Mouse (Mus musculus) kidney, postnatal 0 days (tissue): ENCODE measurements around the gene Pigk. TPM values are rescaled to one million over a fixed set of nuclear protein-coding genes. Genes with fewer than 3 reads are reported as not detected.

Source experiments
- ATAC-seq: fragments of 200-750 bp; cut with Nextera tagmentation; replicated peaks from 2 replicates; pipeline ENCODE4 v1.8.0; 2017; ENCODE audit warnings: low read depth, moderate number of reproducible peaks, moderate TSS enrichment, moderate library complexity; ENCODE audit not compliant: low FRiP score
- DNase-seq: peaks from one replicate; pipeline ENCODE4 v3.0.0-alpha.2; 2016; ENCODE audit warnings: low spot score
- H3K27ac ChIP-seq: fragments of 300-500 bp; sonication (generic); 2 replicates; pipeline ENCODE4 v1.5.1; 2014; ENCODE audit warnings: mild to moderate bottlenecking
- H3K27me3 ChIP-seq: fragments of 300-500 bp; sonication (generic); 2 replicates; pipeline ENCODE4 v1.6.1; 2014; ENCODE audit warnings: low read length, mixed read lengths; ENCODE audit not compliant: insufficient read depth
- H3K36me3 ChIP-seq: fragments of 300-500 bp; sonication (generic); 2 replicates; pipeline ENCODE4 v1.6.1; 2014; ENCODE audit warnings: low read length, mixed read lengths; ENCODE audit not compliant: insufficient read depth
- H3K4me1 ChIP-seq: fragments of 300-500 bp; sonication (generic); replicated peaks from 2 replicates; pipeline ENCODE4 v1.6.1; 2014; ENCODE audit warnings: antibody characterized with exemption, low read length, mixed read lengths; ENCODE audit not compliant: insufficient read depth
- H3K4me2 ChIP-seq: fragments of 300-500 bp; sonication (generic); 2 replicates; pipeline ENCODE4 v1.6.1; 2014; ENCODE audit warnings: mild to moderate bottlenecking, low read length, moderate library complexity, mixed read lengths
- H3K4me3 ChIP-seq: fragments of 300-500 bp; sonication (generic); replicated peaks from 2 replicates; pipeline ENCODE4 v1.5.1; 2014; ENCODE audit warnings: low read depth, low read length
- H3K9ac ChIP-seq: fragments of 300-500 bp; sonication (generic); 2 replicates; pipeline ENCODE4 v1.6.1; 2014; ENCODE audit warnings: low read depth, low read length
- H3K9me3 ChIP-seq: fragments of 300-500 bp; sonication (generic); replicated peaks from 2 replicates; pipeline ENCODE4 v1.6.1; 2016; ENCODE audit warnings: low read length, inconsistent platforms, mixed read lengths
- CTCF ChIP-seq: IDR thresholded peaks from 2 replicates; pipeline ENCODE4 v1.5.1; 2016; ENCODE audit warnings: antibody characterized with exemption, low read depth, mild to moderate bottlenecking, moderate library complexity
- WGBS: fragments of 180-500 bp; shearing (Covaris S2); extraction: QIAGEN DNeasy Blood & Tissue Kit; methylation state at CpG from one replicate; pipeline ENCODE4 v1.1.7; 2014; 5-methylcytosine and 5-hydroxymethylcytosine counted together
- polyA plus RNA-seq: library from polyadenylated mRNA; unstranded; fragments of >200 nt; fragmentation: Nextera tagmentation; extraction: Ambion mirVana; gene quantifications from 2 replicates; pipeline ENCODE4 v1.2.1, GENCODE M21; 2015

Gene Pigk
- polyA plus RNA-seq, 1 experiment from 2014 or later: 48.5 TPM

GRCm38 (mm10) chr3:152702274-152702843 is 11.5 kb upstream of the Pigk start:
- ATAC-seq (peak; percentile 41; the same call in 1 of the 2 replicates), DNase-seq (no peak)
- H3K4me2 ChIP-seq: peak overlapping the region; percentile 28; the same call in 1 of the 2 replicates
- no peaks in the 10 kb centered on the region for H3K36me3 ChIP-seq
- no peaks in the 10 kb centered on the region for H3K27me3 ChIP-seq
- no peaks in the 10 kb centered on the region for H3K4me1 ChIP-seq
- no peak for TF ChIP-seq CTCF
- no peak overlapping the region for H3K9ac ChIP-seq
- WGBS: 51% methylated on average over 8 of the region's 8 CpGs
- no peak overlapping the region for H3K4me3 ChIP-seq
- H3K27ac ChIP-seq: no peak overlapping the region
- no peaks in the 10 kb centered on the region for H3K9me3 ChIP-seq

- DNase-seq: no peak
- Histone ChIP-seq H3K36me3 (no peaks in the 10 kb centered on the region), H3K4me3 (no peak overlapping the region), H3K9ac (no peak overlapping the region), H3K4me2 (no peak overlapping the region), H3K27me3 (no peaks in the 10 kb centered on the region), H3K4me1 (no peaks in the 10 kb centered on the region), H3K9me3 (no peaks in the 10 kb centered on the region), H3K27ac (no peak overlapping the region)
- 80% methylated on average over 5 of the region's 5 CpGs for WGBS
- no peak for TF ChIP-seq CTCF
- no peak for ATAC-seq
Observed at GRCm38 (mm10) chr3:152705826-152706225, 8.1 kb upstream of the Pigk start.

- no peak for ATAC-seq
- 84% methylated on average over 2 of the region's 2 CpGs for WGBS
Observed at GRCm38 (mm10) chr3:152706901-152707300, 7.0 kb upstream of the Pigk start.

GRCm38 (mm10) chr3:152707321-152707823 is 6.5 kb upstream of the Pigk start:
- H3K9me3 ChIP-seq: no peaks in the 10 kb centered on the region
- 70% methylated on average over 5 of the region's 5 CpGs for WGBS
- no peak overlapping the region for H3K27ac ChIP-seq
- H3K4me2 ChIP-seq: no peak overlapping the region
- H3K27me3 ChIP-seq: no peaks in the 10 kb centered on the region
- no peak overlapping the region for H3K4me3 ChIP-seq
- H3K36me3 ChIP-seq: no peaks in the 10 kb centered on the region
- DNase-seq: no peak
- peak; percentile 36; the same call in 1 of the 2 replicates for ATAC-seq
- TF ChIP-seq CTCF: no peak
- H3K4me1 ChIP-seq: no peaks in the 10 kb centered on the region
- no peak overlapping the region for H3K9ac ChIP-seq

More at GRCm38 (mm10) chr3:152706901-152707300, 7.0 kb upstream of the Pigk start:
- Histone ChIP-seq H3K4me1 (no peaks in the 10 kb centered on the region), H3K9me3 (no peaks in the 10 kb centered on the region), H3K4me2 (no peak overlapping the region), H3K36me3 (no peaks in the 10 kb centered on the region), H3K4me3 (no peak overlapping the region), H3K27me3 (no peaks in the 10 kb centered on the region), H3K27ac (no peak overlapping the region), H3K9ac (no peak overlapping the region)
- DNase-seq: no peak
- no peak for TF ChIP-seq CTCF

GRCm38 (mm10) chr3:152709936-152710335 is 4.0 kb upstream of the Pigk start:
- no peaks in the 10 kb centered on the region for H3K36me3 ChIP-seq
- no peak overlapping the region for H3K4me2 ChIP-seq
- WGBS: 71% methylated on average over 3 of the region's 3 CpGs
- H3K4me3 ChIP-seq: no peak overlapping the region
- no peaks in the 10 kb centered on the region for H3K4me1 ChIP-seq
- no peaks in the 10 kb centered on the region for H3K27me3 ChIP-seq
- ATAC-seq: no peak
- peak; percentile 20; the same call in 1 of the 2 replicates for TF ChIP-seq CTCF
- DNase-seq: no peak
- no peak overlapping the region for H3K27ac ChIP-seq
- no peaks in the 10 kb centered on the region for H3K9me3 ChIP-seq
- no peak overlapping the region for H3K9ac ChIP-seq

- no peak overlapping the region for H3K4me2 ChIP-seq
- 60% methylated on average over 4 of the region's 4 CpGs for WGBS
Observed at GRCm38 (mm10) chr3:152712957-152713356, 943 bp upstream of the Pigk start.

GRCm38 (mm10) chr3:152721301-152721700 is 7.4 kb downstream of the Pigk start:
- TF ChIP-seq CTCF: peak; percentile 29; the same call in 1 of the 2 replicates
- WGBS: 91% methylated on average over 6 of the region's 6 CpGs
- no peak overlapping the region for H3K4me3 ChIP-seq
- DNase-seq: no peak
- ATAC-seq: no peak
- H3K9me3 ChIP-seq: no peaks in the 10 kb centered on the region
- no peak overlapping the region for H3K4me2 ChIP-seq
- H3K27me3 ChIP-seq: no peaks in the 10 kb centered on the region
- no peak overlapping the region for H3K27ac ChIP-seq
- no peaks in the 10 kb centered on the region for H3K36me3 ChIP-seq
- H3K9ac ChIP-seq: no peak overlapping the region
- no peaks in the 10 kb centered on the region for H3K4me1 ChIP-seq

More at GRCm38 (mm10) chr3:152712957-152713356, 943 bp upstream of the Pigk start:
- Histone ChIP-seq H3K27me3 (no peaks in the 10 kb centered on the region), H3K27ac (no peak overlapping the region), H3K4me1 (no peaks in the 10 kb centered on the region), H3K36me3 (no peaks in the 10 kb centered on the region), H3K9me3 (no peaks in the 10 kb centered on the region), H3K4me3 (no peak overlapping the region), H3K9ac (no peak overlapping the region)
- DNase-seq (no peak), ATAC-seq (no peak)
- TF ChIP-seq CTCF: peak; percentile 24; the same call in 1 of the 2 replicates
